Mouse (Mus musculus) thymus, adult 2 months (tissue): ENCODE results near the gene Rpl7a. TPM values are rescaled to one million over a fixed set of nuclear protein-coding genes. Genes with fewer than 3 reads are reported as not detected.
A peak's percentile ranks its signal among the peaks of the same experiment; 100 is the strongest.

ENCODE experiments used
- DNase-seq: peaks from one replicate; pipeline ENCODE4 v3.0.0; 2021
- H3K27ac ChIP-seq: fragments of 200-500 bp; 2 replicates; pipeline ENCODE4 v1.5.1; 2012; ENCODE audit warnings: low read length, control low read depth; ENCODE audit not compliant: control insufficient read depth, insufficient read depth
- H3K27me3 ChIP-seq: fragments of 200-500 bp; 2 replicates; pipeline ENCODE4 v1.6.1; 2012; ENCODE audit warnings: mild to moderate bottlenecking, low read length, moderate library complexity, mixed read lengths; ENCODE audit not compliant: control insufficient read depth, insufficient read depth
- H3K36me3 ChIP-seq: fragments of 200-500 bp; 2 replicates; pipeline ENCODE4 v1.6.1; 2012; ENCODE audit warnings: mild to moderate bottlenecking, low read length, moderate library complexity; ENCODE audit not compliant: control insufficient read depth, insufficient read depth
- H3K4me1 ChIP-seq: fragments of 200-500 bp; replicated peaks from 2 replicates; pipeline ENCODE4 v1.6.1; 2012; ENCODE audit warnings: low read length; ENCODE audit not compliant: control insufficient read depth, insufficient read depth
- H3K4me3 ChIP-seq: fragments of 200-500 bp; 2 replicates; pipeline ENCODE4 v1.5.1; 2012; ENCODE audit warnings: mild to moderate bottlenecking, low read length, control low read depth, moderate library complexity; ENCODE audit not compliant: control insufficient read depth, insufficient read depth
- CTCF ChIP-seq: fragments of 200-500 bp; IDR thresholded peaks from 2 replicates; pipeline ENCODE4 v1.5.1; 2012; ENCODE audit warnings: mild to moderate bottlenecking, control low read depth, low read length, moderate library complexity, borderline replicate concordance; ENCODE audit not compliant: control insufficient read depth, poor library complexity, insufficient read depth; ENCODE audit errors: extremely low read depth
- POLR2A ChIP-seq: fragments of 200-500 bp; IDR thresholded peaks from 2 replicates; pipeline ENCODE4 v1.6.1; 2012; ENCODE audit warnings: mild to moderate bottlenecking, low read length, control low read depth, moderate library complexity; ENCODE audit not compliant: control insufficient read depth, poor library complexity, insufficient read depth; ENCODE audit errors: extremely low read depth
- WGBS: fragments of 180-500 bp; shearing (Covaris S2); methylation state at CpG from one replicate; pipeline ENCODE4 v1.1.7; 2018; 5-methylcytosine and 5-hydroxymethylcytosine counted together
- polyA plus RNA-seq: library from polyadenylated mRNA; depleted of rRNA; stranded (reverse); fragments of >200 nt; gene quantifications from 2 replicates; pipeline ENCODE4 v1.2.3, GENCODE M21; 2012

Gene Rpl7a
- polyA plus RNA-seq, 1 experiment, result 817 TPM

DNA sequence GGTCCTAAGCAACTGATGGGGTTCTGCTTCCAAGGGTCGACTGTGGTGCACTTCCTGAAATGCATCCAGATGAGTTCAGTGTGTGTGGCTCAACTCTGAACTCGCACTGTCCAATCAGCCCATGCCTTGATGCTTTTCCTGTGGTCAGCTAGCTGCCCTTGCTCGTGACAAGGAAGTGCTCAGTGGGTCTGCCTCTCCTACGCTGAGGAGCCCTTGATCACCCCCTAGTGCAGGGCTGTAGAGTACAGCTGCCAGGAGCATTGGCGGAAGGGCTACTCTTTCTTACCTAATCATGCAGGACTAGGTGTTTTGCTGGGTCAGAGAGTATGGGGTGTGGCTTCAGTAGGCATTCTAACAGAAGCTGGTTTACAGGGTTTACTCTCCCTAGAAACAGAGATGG lies 31.0 kb downstream of the Rpl7a start:
- Histone ChIP-seq H3K27ac (no peak overlapping the region), H3K4me3 (no peak overlapping the region), H3K27me3 (no peaks in the 10 kb centered on the region), H3K4me1 (peaks cover 3% of the 10 kb centered on the region), H3K36me3 (no peaks in the 10 kb centered on the region)
- 48% methylated on average over 5 of the region's 5 CpGs for WGBS
- DNase-seq, result no peak
- TF ChIP-seq CTCF (0 out of 2 replicates have a peak, but pooled peaks have one; percentile 16), POLR2A (no peak)

DNA sequence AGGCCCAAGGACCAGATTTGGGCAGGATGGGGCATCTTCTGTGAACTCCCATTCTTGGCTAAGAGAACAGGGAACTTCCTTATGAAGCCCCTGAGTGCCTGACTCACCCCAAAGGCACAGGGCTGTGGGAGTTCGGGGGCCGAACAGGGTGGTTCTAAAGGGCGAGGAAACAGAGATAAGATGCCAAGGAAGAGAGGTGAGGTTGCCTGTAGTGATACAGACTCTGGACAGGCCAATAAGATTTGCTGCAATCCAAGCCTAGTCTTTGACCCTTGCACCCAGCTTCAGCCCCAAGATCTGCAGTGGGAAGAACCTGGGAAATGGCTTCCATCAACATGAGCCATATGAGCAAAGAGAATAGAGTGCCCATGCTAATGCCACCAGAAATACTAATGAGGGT lies 32.7 kb downstream of the Rpl7a start:
- no peak overlapping the region for H3K27ac ChIP-seq
- no peak for TF ChIP-seq POLR2A
- TF ChIP-seq CTCF, result no peak
- no peaks in the 10 kb centered on the region for H3K27me3 ChIP-seq
- no peaks in the 10 kb centered on the region for H3K36me3 ChIP-seq
- WGBS, result 96% methylated on average over 3 of the region's 3 CpGs
- H3K4me1 ChIP-seq, result no peaks in the 10 kb centered on the region
- no peak for DNase-seq
- no peak overlapping the region for H3K4me3 ChIP-seq

DNA sequence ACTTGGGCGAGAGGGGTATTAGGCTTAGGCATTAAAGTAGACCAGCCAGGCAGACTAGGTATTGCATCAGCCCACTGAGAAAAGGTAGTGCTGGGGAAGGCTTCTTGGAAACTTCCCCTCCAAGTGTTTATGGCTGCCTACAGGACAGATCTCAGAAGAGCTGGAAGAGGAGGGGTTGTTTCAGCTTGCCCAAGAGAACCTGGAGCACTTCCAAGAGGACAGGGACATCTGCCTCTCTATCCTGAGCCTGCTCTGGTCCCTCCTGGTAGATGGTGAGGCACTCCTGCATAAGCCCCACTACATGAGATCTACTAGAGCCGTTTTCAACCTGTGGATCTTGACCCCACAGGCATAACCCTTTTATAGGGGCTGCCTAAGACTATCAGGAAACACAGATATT lies 39.8 kb downstream of the Rpl7a start:
- H3K36me3 ChIP-seq, result peaks cover 25% of the 10 kb centered on the region
- 97% methylated on average over 2 of the region's 2 CpGs for WGBS

DNA sequence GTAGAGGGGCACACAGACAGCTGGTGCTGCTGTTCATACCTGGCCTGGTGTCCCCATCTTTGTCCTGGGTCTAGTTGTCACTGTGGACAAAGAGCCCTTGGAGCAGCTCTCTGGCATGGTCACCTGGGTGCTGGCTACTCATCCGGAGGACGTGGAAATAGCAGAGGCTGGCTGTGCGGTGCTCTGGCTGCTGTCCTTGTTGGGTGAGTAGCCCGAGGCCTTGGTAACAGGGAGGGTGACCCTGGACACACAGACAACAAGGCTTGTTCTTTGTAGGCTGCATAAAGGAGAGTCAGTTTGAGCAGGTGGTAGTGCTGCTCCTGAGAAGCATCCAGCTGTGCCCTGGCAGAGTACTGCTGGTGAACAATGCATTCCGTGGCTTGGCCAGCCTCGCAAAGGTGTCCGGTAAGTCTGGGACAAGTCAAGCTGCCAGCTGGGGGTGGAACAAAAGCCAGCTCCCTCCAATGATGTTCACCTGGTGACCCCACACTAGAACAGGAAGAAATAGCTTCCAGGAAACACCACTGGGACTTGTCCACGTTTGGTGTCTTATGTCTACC lies 40.9 kb downstream of the Rpl7a start:
- peaks cover 2% of the 10 kb centered on the region; the same call in 1 of the 2 replicates for H3K4me1 ChIP-seq
- TF ChIP-seq CTCF, result no peak
- no peak for TF ChIP-seq POLR2A
- H3K4me3 ChIP-seq, result no peak overlapping the region
- no peaks in the 10 kb centered on the region for H3K27me3 ChIP-seq
- 95% methylated on average over 8 of the region's 8 CpGs for WGBS
- H3K27ac ChIP-seq, result no peak overlapping the region
- peaks cover 35% of the 10 kb centered on the region for H3K36me3 ChIP-seq
- DNase-seq, result no peak

More for the DNA sequence above, 39.8 kb downstream of the Rpl7a start:
- H3K27ac ChIP-seq, result no peak overlapping the region
- no peak overlapping the region for H3K4me3 ChIP-seq
- peaks cover 2% of the 10 kb centered on the region; the same call in 1 of the 2 replicates for H3K4me1 ChIP-seq
- H3K27me3 ChIP-seq, result no peaks in the 10 kb centered on the region
- DNase-seq, result no peak
- TF ChIP-seq POLR2A, result no peak
- no peak for TF ChIP-seq CTCF

DNA sequence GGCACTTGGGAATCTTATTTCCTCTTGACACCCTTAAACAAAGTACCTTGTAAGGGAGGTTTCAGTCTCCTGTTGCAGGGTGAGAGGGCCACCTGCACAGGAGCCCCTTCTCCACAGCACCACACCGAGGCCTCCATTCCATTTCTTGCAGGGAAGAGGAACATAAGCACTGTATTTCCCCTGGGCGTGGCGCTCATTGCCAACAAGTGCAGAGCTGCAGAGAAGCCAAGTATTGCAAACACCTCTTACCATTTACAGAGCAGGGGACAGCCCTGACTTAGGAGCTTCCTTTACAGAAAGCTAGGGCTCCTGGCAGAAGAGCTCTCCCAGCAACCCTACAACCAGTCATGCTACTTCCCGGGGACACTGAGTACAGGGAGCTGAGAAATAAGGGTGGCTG lies 41.6 kb downstream of the Rpl7a start:
- TF ChIP-seq CTCF (no peak), POLR2A (no peak)
- Histone ChIP-seq H3K4me1 (peaks cover 2% of the 10 kb centered on the region; the same call in 1 of the 2 replicates), H3K4me3 (no peak overlapping the region), H3K27me3 (no peaks in the 10 kb centered on the region), H3K36me3 (peaks cover 43% of the 10 kb centered on the region), H3K27ac (no peak overlapping the region)
- WGBS, result 95% methylated on average over 4 of the region's 4 CpGs
- DNase-seq, result no peak

DNA sequence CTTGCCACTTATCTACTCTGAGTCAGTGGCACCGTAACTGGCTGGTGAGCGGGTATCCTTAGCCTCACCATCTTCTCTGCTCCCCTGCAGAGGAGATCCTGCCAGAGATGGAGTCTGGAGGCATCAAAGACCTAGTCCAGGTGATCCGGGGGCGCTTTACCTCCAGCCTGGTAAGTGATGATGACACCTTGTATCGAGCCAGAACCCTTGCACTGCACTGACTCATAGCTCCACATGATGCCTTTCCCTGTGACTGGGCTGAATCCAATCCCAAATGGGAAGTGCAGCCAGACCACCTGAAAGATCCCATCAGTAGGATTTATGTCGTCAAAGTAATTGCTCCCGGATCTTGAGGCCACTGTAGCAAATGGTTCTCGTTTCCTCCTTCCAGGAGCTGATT lies 42.3 kb downstream of the Rpl7a start:
- WGBS, result 97% methylated on average over 8 of the region's 8 CpGs
- no peak for TF ChIP-seq POLR2A
- no peak for TF ChIP-seq CTCF
- no peak overlapping the region for H3K4me3 ChIP-seq
- no peaks in the 10 kb centered on the region for H3K27me3 ChIP-seq
- no peak overlapping the region for H3K27ac ChIP-seq
- no peak for DNase-seq
- H3K36me3 ChIP-seq, result peaks cover 49% of the 10 kb centered on the region
- peaks cover 2% of the 10 kb centered on the region; the same call in 1 of the 2 replicates for H3K4me1 ChIP-seq
